Comparison of ENCODE assay signal across 9 mouse cellular contexts in the genomic region with DNA sequence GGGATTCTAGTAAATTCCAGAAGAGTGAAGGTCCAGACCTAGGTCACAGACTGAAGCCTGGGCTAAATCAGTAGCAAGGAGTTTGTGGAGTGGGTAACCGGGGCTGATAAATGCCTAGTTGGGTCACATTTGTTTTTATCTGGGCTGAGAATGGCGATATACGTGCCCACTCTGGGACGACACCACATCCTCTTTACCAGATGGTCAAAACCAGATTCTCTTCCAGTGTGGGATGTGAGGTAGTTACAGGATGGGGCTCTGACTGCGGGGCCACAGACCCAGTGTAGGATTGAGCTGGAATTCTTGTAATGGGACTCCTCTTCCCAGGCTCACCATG. TPM values are rescaled to one million over a fixed set of nuclear protein-coding genes. Genes with fewer than 3 reads are reported as not detected.
DNase-seq lines count a peak whose midpoint lies in the region; ATAC-seq and TF ChIP-seq lines count a peak whose summit lies in the region.
"Had no signal": no experiment of that assay in that cellular context is flagged by ENCODE, and none has a peak within 500 bp of the region (broad histone marks: within the 10 kb centered on the region; RNA-seq: fewer than 3 reads in every experiment).

No protein-coding gene starts in this region.

- H3K4me1 ChIP-seq in heart, adult 2 months (ENCODE audit: control insufficient read depth, insufficient read depth, low read length) = peaks cover 5% of the 10 kb centered on the region; the same call in 1 of the 2 replicates
- peaks cover 12% of the 10 kb centered on the region for H3K4me1 ChIP-seq in liver, postnatal 0 days (ENCODE audit: insufficient read depth)
- no peaks in the 10 kb centered on the region for H3K4me1 ChIP-seq in liver, embryonic 12.5 days
- peaks cover 13% of the 10 kb centered on the region for H3K4me1 ChIP-seq in small intestine, adult 2 months (ENCODE audit: control insufficient read depth, insufficient read depth, insufficient read length, low read length)

- peak overlapping the region; percentile 50 for H3K4me3 ChIP-seq in heart, adult 2 months
- H3K4me3 ChIP-seq in liver, postnatal 0 days (ENCODE audit: low read depth, low read length) = no peak overlapping the region
- H3K4me3 ChIP-seq in liver, embryonic 12.5 days = no peak overlapping the region
- H3K4me3 ChIP-seq in small intestine, adult 2 months (ENCODE audit: low read depth, low read length) = peak overlapping the region; percentile 66

- DNase-seq in heart, adult 2 months = no peak
- DNase-seq in heart, postnatal 4 days = no peak
- no peak for DNase-seq in liver, postnatal 0 days
- no peak for DNase-seq in cerebellum, postnatal 10 days

- intact Hi-C loops in heart, adult 2 months (cut with DNase I) = loop anchor here (2.0 kb wide), 1 partner anchor 201 kb away; no protein-coding TSS in a partner anchor

- peak overlapping the region; percentile 92 for H3K27ac ChIP-seq in heart, adult 2 months
- H3K27ac ChIP-seq in liver, postnatal 0 days (ENCODE audit: low read depth) = no peak overlapping the region
- no peak overlapping the region for H3K27ac ChIP-seq in liver, embryonic 12.5 days
- H3K27ac ChIP-seq in small intestine, adult 2 months (ENCODE audit: insufficient read depth, low read depth, low read length) = peak overlapping the region; percentile 95

- H3K27me3 ChIP-seq in heart, adult 2 months (ENCODE audit: control insufficient read depth, insufficient read depth, low read length) = no peaks in the 10 kb centered on the region
- no peaks in the 10 kb centered on the region for H3K27me3 ChIP-seq in liver, postnatal 0 days (ENCODE audit: insufficient read depth, low read length)
- H3K27me3 ChIP-seq in liver, embryonic 12.5 days (replicated peaks) = peaks cover 42% of the 10 kb centered on the region
- no peaks in the 10 kb centered on the region for H3K27me3 ChIP-seq in small intestine, adult 2 months (ENCODE audit: control insufficient read depth, insufficient read depth, low read length)

- H3K79me2 ChIP-seq in heart, adult 2 months (replicated peaks; ENCODE audit: control insufficient read depth, insufficient read depth, low read length) = no peaks in the 10 kb centered on the region

- 35% methylated on average over 5 of the region's 5 CpGs for WGBS in heart, adult 2 months
- 46% methylated on average over 5 of the region's 5 CpGs for WGBS in liver, postnatal 0 days (ENCODE audit: insufficient replicate concordance)
- 37% methylated on average over 5 of the region's 5 CpGs for WGBS in liver, embryonic 12.5 days (ENCODE audit: insufficient replicate concordance)
- 25% methylated on average over 5 of the region's 5 CpGs for WGBS in small intestine, adult 2 months

- no peak overlapping the region for H3K4me2 ChIP-seq in liver, postnatal 0 days (ENCODE audit: low read depth, low read length)
- no peak overlapping the region; the same call in 1 of the 2 replicates for H3K4me2 ChIP-seq in liver, embryonic 12.5 days

- peak overlapping the region; percentile 79 for H3K9ac ChIP-seq in heart, adult 2 months (ENCODE audit: low read depth, low read length)
- H3K9ac ChIP-seq in liver, postnatal 0 days (replicated peaks) = no peak overlapping the region
- H3K9ac ChIP-seq in liver, embryonic 12.5 days = no peak overlapping the region

- H3K9me3 ChIP-seq in liver, postnatal 0 days (ENCODE audit: low read length) = no peaks in the 10 kb centered on the region
- no peaks in the 10 kb centered on the region for H3K9me3 ChIP-seq in liver, embryonic 12.5 days (replicated peaks)

- no peak for TF ChIP-seq CTCF in heart, adult 2 months (IDR thresholded peaks at IDR 0.05)
- no peak for TF ChIP-seq CTCF in liver, postnatal 0 days (IDR thresholded peaks at IDR 0.05; ENCODE audit: low read depth)
- no peak for TF ChIP-seq CTCF in small intestine, adult 2 months (IDR thresholded peaks at IDR 0.05; ENCODE audit: extremely low read depth, insufficient read length, insufficient replicate concordance, low read depth, low read length)

- 0 out of 2 replicates have a peak, but pooled peaks have one; percentile 2 for ATAC-seq in liver, postnatal 0 days
- ATAC-seq in liver, embryonic 12.5 days = no peak
- peak; percentile 44 for ATAC-seq in granulocyte monocyte progenitor cell, adult 5-6 weeks (replicated peaks; ENCODE audit: poor library complexity, severe bottlenecking)
- no peak for ATAC-seq in cerebellum, adult (ENCODE audit: insufficient number of reproducible peaks, low FRiP score, low TSS enrichment)

- H3K36me3 ChIP-seq in heart, adult 2 months (ENCODE audit: control insufficient read depth, insufficient read depth, low read length) = peaks cover 5% of the 10 kb centered on the region; the same call in 1 of the 2 replicates
- no peaks in the 10 kb centered on the region for H3K36me3 ChIP-seq in liver, postnatal 0 days (replicated peaks; ENCODE audit: insufficient read depth, low read length)
- no peaks in the 10 kb centered on the region for H3K36me3 ChIP-seq in liver, embryonic 12.5 days
- H3K36me3 ChIP-seq in small intestine, adult 2 months (ENCODE audit: control insufficient read depth, insufficient read depth, low read length) = peaks cover 8% of the 10 kb centered on the region

- TF ChIP-seq POLR2A in heart, adult 2 months (IDR thresholded peaks at IDR 0.05; ENCODE audit: insufficient read depth, low read depth, low read length) = no peak
- TF ChIP-seq POLR2A in small intestine, adult 2 months (IDR thresholded peaks at IDR 0.05; ENCODE audit: low read depth, low read length) = no peak

- TF ChIP-seq EP300 in heart, adult 2 months (IDR thresholded peaks at IDR 0.05; ENCODE audit: insufficient read depth, low read depth, low read length) = no peak
- TF ChIP-seq EP300 in liver, postnatal 0 days (IDR thresholded peaks at IDR 0.05; ENCODE audit: low read depth) = no peak

RNA-seq across cellular contexts. Expression of a gene that starts 0.4 kb away (rescaled TPM):
- 100 to 1,000 TPM; 252 to 303 TPM for total RNA-seq in heart, adult 2 months (2021)
- polyA plus RNA-seq in heart, adult 2 months (2012; rRNA removed) = 218 and 278 TPM in 2 replicates
- total RNA-seq in heart, postnatal 4 days (2021) = 10 to 100 TPM; 66.9 to 69.8 TPM
- polyA plus RNA-seq in liver, postnatal 0 days (2015; fragmentation: Nextera tagmentation; extraction: Ambion mirVana) = 0.12 TPM in 1 of 2 replicates, not detected in the other
- not detected in 2 replicates for polyA plus RNA-seq in liver, embryonic 12.5 days (2016; fragmentation: Nextera tagmentation; extraction: Ambion mirVana)
- not detected in 2 replicates for total RNA-seq in granulocyte monocyte progenitor cell, adult 5-6 weeks (2014; fragmentation: Nextera tagmentation)
- total RNA-seq in granulocyte monocyte progenitor cell, adult 5-6 weeks (2017) = not detected in 2 replicates
- polyA plus RNA-seq in small intestine, adult 2 months (2012; rRNA removed) = 7.4 and 8.8 TPM in 2 replicates

RNA-seq across cellular contexts. Expression of a gene that starts 10.5 kb away (rescaled TPM):
- total RNA-seq in heart, adult 2 months (2021) = 1 to 10 TPM; 6.9 to 8.8 TPM
- polyA plus RNA-seq in heart, adult 2 months (2012; rRNA removed) = 28.3 and 32.8 TPM in 2 replicates
- total RNA-seq in heart, postnatal 4 days (2021) = 10 to 100 TPM; 28.1 to 31.9 TPM
- polyA plus RNA-seq in liver, postnatal 0 days (2015; fragmentation: Nextera tagmentation; extraction: Ambion mirVana) = 25.8 TPM in 2 replicates
- 32.9 and 33.8 TPM in 2 replicates for polyA plus RNA-seq in liver, embryonic 12.5 days (2016; fragmentation: Nextera tagmentation; extraction: Ambion mirVana)
- total RNA-seq in granulocyte monocyte progenitor cell, adult 5-6 weeks (2014; fragmentation: Nextera tagmentation) = 115 and 175 TPM in 2 replicates
- total RNA-seq in granulocyte monocyte progenitor cell, adult 5-6 weeks (2017) = 62.6 and 101 TPM in 2 replicates
- polyA plus RNA-seq in small intestine, adult 2 months (2012; rRNA removed) = 602 and 952 TPM in 2 replicates

RNA-seq across cellular contexts. Expression of a gene that starts 36.9 kb away (rescaled TPM):
- 100 to 1,000 TPM; 151 to 181 TPM for total RNA-seq in heart, adult 2 months (2021)
- polyA plus RNA-seq in heart, adult 2 months (2012; rRNA removed) = 222 and 261 TPM in 2 replicates
- 100 to 1,000 TPM; 402 to 429 TPM for total RNA-seq in heart, postnatal 4 days (2021)
- 94.5 and 99.2 TPM in 2 replicates for polyA plus RNA-seq in liver, postnatal 0 days (2015; fragmentation: Nextera tagmentation; extraction: Ambion mirVana)
- polyA plus RNA-seq in liver, embryonic 12.5 days (2016; fragmentation: Nextera tagmentation; extraction: Ambion mirVana) = 217 and 225 TPM in 2 replicates
- total RNA-seq in granulocyte monocyte progenitor cell, adult 5-6 weeks (2014; fragmentation: Nextera tagmentation) = 319 and 323 TPM in 2 replicates
- total RNA-seq in granulocyte monocyte progenitor cell, adult 5-6 weeks (2017) = 60.8 and 62.2 TPM in 2 replicates
- polyA plus RNA-seq in small intestine, adult 2 months (2012; rRNA removed) = 90.6 and 184 TPM in 2 replicates

RNA-seq across cellular contexts. Expression of a gene that starts 57.6 kb away (rescaled TPM):
- 1 to 10 TPM; 6.0 to 9.7 TPM for total RNA-seq in heart, adult 2 months (2021)
- polyA plus RNA-seq in heart, adult 2 months (2012; rRNA removed) = 21.4 and 23.1 TPM in 2 replicates
- total RNA-seq in heart, postnatal 4 days (2021) = 1 to 10 TPM; 4.0 to 4.8 TPM
- polyA plus RNA-seq in liver, postnatal 0 days (2015; fragmentation: Nextera tagmentation; extraction: Ambion mirVana) = 3.3 and 4.5 TPM in 2 replicates
- polyA plus RNA-seq in liver, embryonic 12.5 days (2016; fragmentation: Nextera tagmentation; extraction: Ambion mirVana) = 3.9 and 5.1 TPM in 2 replicates
- total RNA-seq in granulocyte monocyte progenitor cell, adult 5-6 weeks (2014; fragmentation: Nextera tagmentation) = 0.92 and 7.3 TPM in 2 replicates
- 0.90 and 3.3 TPM in 2 replicates for total RNA-seq in granulocyte monocyte progenitor cell, adult 5-6 weeks (2017)
- polyA plus RNA-seq in small intestine, adult 2 months (2012; rRNA removed) = 2.6 and 3.3 TPM in 2 replicates

RNA-seq across cellular contexts. Expression of a gene that starts 58.3 kb away (rescaled TPM):
- 1 to 10 TPM; 6.7 to 7.0 TPM for total RNA-seq in heart, adult 2 months (2021)
- polyA plus RNA-seq in heart, adult 2 months (2012; rRNA removed) = 4.2 and 7.6 TPM in 2 replicates
- total RNA-seq in heart, postnatal 4 days (2021) = 1 to 10 TPM; 1.8 to 2.5 TPM
- polyA plus RNA-seq in liver, postnatal 0 days (2015; fragmentation: Nextera tagmentation; extraction: Ambion mirVana) = 5.1 and 6.1 TPM in 2 replicates
- polyA plus RNA-seq in liver, embryonic 12.5 days (2016; fragmentation: Nextera tagmentation; extraction: Ambion mirVana) = 2.1 and 2.2 TPM in 2 replicates
- total RNA-seq in granulocyte monocyte progenitor cell, adult 5-6 weeks (2014; fragmentation: Nextera tagmentation) = 12.5 and 17.5 TPM in 2 replicates
- 21.6 and 23.7 TPM in 2 replicates for total RNA-seq in granulocyte monocyte progenitor cell, adult 5-6 weeks (2017)
- 3.1 and 3.3 TPM in 2 replicates for polyA plus RNA-seq in small intestine, adult 2 months (2012; rRNA removed)
- polyA plus RNA-seq: C2C12 had no signal

Comparison
In these comparisons a context has a peak if more than half of its experiments do, and no peak if none do; other contexts are left out.
1. ATAC-seq: peak in liver, postnatal 0 days (single experiment) and granulocyte monocyte progenitor cell, adult 5-6 weeks (single experiment); none in liver, embryonic 12.5 days (single experiment) and cerebellum, adult (single experiment).
2. H3K27ac ChIP-seq: peak in heart, adult 2 months (single experiment) and small intestine, adult 2 months (single experiment); none in liver, postnatal 0 days (single experiment) and liver, embryonic 12.5 days (single experiment).
3. H3K4me3 ChIP-seq: peak in heart, adult 2 months (single experiment) and small intestine, adult 2 months (single experiment); none in liver, postnatal 0 days (single experiment) and liver, embryonic 12.5 days (single experiment).
4. RNA of a gene that starts 0.4 kb away (polyA plus RNA-seq): 218 to 278 TPM in heart, adult 2 months; 7.4 to 8.8 TPM in small intestine, adult 2 months, 0.12 TPM in liver, postnatal 0 days and not detected in liver, embryonic 12.5 days; every median in the first group is over 10 times any median in the second.
5. RNA of a gene that starts 10.5 kb away (polyA plus RNA-seq): 602 to 952 TPM in small intestine, adult 2 months; 32.9 to 33.8 TPM in liver, embryonic 12.5 days, 28.3 to 32.8 TPM in heart, adult 2 months and 25.8 TPM in liver, postnatal 0 days; every median in the first group is over 10 times any median in the second.